Mouse (Mus musculus): ENCODE results near the gene Apbb2.

GRCm38 (mm10) chr5:66382111-66382510, 236.5 kb downstream of the Apbb2 start:
- no peak for TF ChIP-seq CTCF (IDR thresholded peaks at IDR 0.05)
- TF ChIP-seq EP300 (IDR thresholded peaks at IDR 0.05): no peak

Data from lung, postnatal 0 days (tissue).